Mouse (Mus musculus) 416B (cell line): ENCODE data around the gene Nrg3.

Source experiments
- DNase-seq: peaks from one replicate; pipeline ENCODE4 v3.0.0; 2011; ENCODE audit warnings: low read depth

Gene Nrg3

DNA sequence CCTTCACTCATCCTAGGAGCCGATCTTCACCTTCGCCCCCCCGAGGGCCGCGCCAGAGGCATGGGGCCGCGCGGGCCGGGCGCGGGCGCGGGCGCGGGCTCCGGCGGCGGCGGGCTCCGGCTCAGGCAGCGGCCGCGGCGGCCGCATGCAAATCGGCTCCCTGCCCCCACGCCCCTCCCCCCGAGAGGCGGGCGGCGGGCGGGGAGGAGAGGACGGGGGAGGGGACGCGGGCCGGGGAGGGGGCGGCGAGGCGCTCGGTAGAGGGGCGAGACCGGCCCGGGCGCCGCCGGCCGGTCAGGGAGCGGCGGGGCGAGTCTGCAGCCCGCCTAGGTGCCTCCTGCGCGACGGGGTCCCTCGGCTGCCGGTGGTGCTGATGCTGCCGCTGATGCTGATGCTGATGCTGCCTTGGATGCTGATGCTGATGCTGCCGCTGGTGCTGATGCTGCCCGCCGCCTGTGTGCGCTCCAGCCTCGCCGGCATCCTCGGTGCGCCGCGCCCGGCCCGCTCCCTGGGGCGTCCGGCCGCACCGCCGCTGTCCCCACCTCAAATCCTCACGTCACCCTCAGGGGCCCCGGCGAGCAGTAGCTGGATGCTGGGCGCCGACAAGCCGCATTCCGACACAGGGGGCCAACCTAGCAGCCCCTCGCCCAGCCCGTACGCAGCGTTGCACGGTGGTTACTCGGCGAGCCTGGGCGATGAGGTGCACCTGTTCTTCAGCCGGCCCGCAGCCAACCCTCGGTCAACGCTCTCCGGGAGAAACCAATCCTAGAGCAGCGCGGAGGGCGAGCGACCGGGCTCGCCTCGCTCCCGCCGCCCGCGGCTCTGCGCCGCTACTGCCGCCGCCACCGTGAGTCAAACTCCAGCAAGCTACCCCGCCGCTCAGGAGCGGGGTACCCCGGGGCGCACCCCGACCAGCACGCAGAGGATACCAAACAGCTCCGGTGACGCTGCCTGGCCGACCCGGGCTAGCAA, at the start of gene Nrg3:
TSS of gene Nrg3 (minus strand) at position 299 of the 972 bp plus-strand sequence.
- no peak for DNase-seq

DNA sequence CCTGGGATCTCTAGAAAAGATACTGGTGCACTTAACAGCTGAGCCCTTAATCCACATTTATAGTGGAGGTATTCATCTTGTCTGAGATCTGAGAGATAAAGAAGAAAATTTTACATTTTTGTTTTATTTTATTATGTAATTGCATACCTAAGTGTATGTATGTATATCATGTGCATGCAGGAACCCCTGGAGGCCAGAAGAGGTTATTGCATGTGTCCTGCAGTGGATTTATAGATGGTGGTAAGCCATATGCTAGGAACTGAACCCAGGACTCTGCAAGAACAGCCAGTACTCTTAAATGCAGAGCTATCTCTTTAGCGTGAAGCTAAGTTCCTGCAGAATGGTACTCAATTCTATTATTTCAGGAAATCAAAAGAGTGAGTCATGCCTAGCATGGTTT, 36.1 kb upstream of the Nrg3 start:
- no peak for DNase-seq

DNA sequence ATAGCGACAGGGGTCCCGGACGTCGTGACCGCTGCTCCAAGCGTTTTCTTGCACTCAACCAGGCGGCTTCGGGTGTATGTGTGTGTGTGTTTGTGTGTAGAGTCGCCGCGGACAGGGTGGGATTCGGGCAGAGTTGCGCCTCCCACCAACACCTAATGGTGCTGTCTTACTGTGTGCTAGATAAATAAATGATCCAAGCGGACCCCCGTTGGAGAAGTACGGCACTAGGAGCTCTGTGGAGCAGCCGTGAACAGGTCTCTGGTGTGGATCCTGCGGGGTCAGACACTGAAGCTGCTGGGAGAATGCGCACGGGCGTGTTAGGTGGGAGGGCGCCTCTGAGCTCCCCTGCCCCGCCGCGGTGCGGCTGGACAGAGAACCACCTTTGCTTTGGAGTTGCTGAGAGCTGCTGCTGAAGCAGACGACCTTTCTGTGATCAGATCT, 903 bp upstream of the Nrg3 start:
- DNase-seq, result no peak

DNA sequence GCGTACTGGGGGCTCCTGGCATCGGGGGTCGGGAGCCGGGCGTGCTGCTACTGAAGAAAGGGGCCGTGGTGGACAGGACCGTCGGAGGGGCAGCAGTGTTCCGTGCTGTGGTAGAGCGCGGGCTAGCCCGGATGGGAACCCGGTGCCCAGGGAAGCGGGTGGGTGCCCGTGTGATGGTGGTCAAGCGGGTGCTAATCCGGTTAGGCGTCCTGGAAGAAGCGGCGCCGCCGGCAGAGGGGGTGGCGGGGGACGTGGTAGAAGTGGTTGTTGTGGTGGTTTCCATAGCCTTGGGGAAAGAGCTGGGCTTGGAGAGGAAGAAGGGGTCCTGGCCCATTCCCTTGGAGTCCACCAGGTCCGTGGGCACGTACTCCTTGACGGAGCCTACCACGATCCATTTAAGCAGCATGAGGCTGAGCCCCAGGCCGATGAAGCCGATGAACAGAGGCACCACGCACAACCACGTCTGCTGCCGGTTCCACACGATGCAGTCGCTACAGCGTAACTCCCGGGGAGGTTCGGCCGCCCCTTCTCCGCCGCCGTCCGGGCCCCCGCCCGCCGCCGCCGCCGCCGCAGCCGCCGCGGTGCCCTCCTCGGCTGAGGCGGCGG, 639 bp downstream of the Nrg3 start:
- DNase-seq, result no peak

DNA sequence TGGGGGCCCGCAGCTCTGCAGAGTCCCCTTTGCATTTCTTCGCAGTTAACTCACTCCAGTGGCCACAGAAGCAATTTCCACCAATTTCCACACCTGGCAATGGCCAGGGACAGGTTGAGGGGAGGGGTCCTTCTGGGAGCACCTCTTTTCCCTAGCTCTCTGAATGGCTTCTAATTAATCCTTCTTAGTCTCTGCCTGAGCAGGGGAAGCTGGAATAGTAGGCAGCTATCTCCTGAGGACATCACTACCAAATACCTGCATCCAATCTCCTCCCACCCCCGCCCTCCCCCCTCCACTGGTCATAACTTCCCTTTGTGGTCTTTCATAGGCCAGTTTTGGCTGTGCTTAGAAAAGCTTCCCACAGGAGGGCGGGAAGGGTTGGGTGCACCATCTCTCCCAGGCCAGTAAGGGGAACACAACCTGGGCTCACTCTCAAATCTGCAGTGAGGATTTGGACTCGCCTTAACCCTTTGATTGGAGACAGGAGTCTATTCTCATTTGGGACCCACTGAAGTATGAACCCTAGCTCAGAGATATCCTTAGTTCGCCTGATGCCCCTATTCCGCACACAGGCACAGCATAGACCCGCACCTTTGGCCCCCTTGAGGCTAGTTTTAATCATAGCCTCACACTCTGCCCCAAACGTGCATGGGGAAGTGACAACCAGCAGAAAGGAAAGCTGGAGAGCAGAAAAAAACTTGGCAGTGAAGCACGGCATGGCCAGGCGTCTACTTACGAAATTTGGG, 1.5 kb downstream of the Nrg3 start:
- DNase-seq, result no peak

DNA sequence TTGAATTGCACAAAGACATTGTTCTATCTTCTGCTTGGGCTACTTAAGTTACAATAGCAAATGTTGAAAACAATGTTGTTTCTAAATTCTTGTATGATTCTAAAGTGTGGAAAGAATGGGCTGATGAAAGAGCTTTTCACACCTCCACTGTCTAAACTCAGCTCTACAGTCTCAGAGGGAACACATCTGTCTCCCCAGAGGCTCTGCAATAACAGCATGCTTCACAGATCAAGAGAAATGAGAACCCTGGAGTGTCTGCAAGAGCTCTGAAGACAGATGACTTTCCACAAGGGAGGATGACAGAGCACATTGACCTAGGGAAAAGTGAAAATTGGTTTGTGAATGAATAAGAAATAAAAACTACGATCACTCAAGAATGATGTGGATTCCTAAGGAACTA, 27.4 kb downstream of the Nrg3 start:
- DNase-seq, result no peak

DNA sequence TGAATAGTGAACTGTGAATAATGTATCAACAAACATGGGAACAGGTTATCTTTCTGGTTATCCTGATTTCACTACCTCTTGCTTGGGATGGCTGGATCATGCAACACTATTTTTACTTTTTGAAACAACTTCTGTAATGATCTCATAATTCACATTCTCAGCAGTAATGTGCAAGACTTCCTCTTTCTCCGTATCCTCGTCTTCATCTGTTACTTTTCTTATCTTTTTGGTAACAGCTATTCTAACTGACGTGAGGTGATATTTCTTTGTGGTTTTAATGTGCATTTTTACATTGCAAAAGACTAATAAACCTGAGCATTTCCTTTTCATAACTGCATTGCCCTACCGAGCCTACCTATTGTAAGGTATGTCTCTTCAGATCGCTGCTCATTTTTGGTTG, 44.4 kb downstream of the Nrg3 start:
- DNase-seq, result no peak

DNA sequence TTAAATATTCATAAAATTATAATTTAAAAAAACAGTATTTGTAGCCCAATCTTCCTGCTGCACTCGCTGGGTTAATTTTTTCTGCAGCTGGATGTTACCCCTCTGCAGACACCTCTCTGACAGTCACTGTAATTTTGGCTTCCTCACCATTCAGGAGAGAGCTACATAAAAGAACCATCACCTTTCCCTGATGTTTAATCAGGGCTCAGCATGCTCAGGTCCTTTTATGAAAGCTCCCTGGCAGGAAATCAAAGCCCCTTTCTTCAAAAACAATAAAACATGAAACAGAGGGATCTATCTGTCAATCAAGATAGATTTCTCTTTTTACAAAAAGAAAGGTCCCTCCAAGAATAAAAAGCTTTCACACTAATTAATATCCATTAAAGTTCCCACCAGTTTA, 51.0 kb downstream of the Nrg3 start:
- DNase-seq, result no peak

DNA sequence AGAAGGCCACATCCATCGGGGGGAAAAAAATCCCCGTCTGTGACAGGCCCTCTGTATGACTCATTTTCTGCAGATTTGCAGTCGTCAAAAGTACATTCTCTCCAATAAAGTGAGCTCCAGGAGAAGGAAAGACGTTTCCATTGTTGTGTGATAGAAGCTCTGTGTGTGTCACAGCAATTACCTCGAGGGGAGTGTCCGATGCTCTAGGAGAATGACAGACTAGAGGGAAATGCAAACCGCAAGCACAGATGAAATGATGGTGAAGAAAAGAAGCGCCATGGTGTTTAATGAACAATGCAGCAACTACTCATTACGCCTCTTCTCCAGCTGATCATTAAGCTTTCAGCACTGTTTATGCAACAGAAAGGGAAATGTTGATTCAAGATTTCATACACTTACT, 59.6 kb downstream of the Nrg3 start:
- DNase-seq, result no peak

DNA sequence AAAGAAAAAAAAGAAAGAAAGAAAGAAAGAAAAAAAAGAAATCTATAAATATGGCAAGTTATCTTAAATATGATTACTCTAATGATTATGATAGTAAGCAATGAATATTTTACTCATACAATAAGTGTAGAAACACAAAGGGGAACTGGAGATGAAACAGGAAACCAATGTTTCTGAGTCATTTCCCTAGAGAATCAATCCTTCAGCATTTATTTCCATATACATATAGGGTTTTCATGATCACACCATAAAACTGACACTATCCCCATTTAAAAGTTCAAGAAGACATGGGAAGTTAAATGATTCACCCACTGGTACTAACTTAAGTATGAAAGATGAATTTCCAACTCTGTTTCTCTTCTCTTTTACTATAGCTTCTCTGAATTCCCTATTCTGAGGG, 86.0 kb downstream of the Nrg3 start:
- DNase-seq, result peak; percentile 28

DNA sequence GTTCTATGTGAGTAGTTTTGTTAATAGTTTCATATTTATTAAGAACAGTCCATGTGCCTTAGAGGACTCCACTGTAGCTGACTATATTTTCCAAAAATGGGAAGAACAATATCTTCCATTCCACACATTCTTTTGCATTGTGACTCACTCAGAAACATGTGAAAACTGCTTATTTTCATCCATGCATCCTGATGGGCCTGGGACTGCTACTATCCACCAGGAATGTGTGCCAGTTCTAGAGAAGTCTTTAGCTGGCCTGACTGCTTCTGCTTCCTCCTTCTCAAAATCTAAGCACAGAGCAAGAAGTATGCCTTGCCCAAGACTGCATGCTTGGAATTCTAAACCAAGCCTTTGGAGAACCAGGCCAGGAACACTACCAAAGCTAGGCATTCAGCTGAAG, 91.6 kb downstream of the Nrg3 start:
- DNase-seq, result no peak

DNA sequence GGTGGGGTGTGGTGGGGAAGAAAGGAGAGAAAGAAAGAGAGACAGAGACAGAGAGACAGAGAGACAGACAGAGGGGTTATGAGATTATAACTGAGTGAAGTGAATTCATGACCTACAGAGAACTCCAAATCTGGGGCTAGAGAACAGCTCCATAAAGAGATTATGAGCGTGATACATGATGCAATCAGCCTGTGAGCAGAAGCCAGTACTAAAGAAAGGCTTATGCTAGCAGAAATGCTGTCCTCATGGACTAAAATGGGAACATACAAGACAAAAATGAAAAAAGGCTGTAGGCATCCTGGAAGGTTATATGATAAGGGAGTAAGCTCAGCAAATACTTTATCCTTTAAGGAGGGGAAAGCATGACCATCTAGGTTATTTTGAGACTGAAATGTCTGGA, 99.7 kb downstream of the Nrg3 start:
- DNase-seq, result no peak

DNA sequence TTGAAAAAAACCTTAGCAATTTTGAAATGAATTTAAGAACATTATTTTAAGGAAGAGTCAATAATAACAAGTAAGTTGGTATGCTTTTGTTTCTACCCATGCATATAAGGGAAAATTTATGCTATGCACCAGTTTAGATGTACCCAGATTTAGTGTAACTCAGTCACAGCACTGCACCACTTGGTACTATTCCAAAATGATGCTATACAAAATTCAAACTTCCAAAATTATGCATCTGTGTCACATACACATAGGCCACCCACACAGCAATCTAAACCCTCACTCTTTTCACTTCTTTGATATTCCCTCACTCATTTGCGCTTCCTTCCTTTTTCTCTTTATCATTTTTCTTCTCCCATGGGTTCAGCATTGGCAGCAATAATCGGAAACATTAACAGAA, 116.6 kb downstream of the Nrg3 start:
- DNase-seq, result no peak

DNA sequence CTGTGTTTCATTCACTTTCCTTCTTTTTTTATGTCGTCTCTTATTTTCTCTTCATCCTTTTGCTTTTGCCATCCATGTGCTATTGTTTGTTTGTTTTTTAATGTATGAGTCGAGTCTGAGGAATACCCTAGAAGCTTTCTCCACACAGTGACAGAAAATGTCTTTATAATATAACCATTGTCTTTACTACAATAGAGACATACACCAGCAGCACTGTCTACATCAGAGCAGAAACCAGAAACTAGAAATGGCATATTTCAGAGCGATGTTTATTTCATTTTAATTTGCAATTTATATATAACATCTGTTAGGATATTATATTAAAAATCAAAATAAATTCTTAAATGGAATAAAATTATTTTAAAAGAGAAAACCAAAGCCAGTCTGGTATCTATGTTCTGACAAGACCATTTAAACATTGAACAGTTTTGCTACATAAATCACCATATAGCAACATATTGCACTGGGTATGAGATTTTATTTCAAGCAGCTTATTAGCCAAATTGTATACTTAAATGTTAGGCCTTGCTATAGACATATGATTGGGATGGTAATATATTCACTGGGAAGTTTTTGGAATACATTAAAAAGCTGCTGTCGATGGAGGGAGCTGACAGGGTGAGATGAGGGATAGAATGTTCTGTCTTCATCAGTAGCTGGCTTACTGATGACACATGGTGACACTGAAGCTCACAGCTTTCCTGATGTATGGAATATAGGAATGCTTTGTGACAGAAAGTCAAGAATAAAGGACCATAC, 120.7 kb downstream of the Nrg3 start:
- DNase-seq, result no peak

DNA sequence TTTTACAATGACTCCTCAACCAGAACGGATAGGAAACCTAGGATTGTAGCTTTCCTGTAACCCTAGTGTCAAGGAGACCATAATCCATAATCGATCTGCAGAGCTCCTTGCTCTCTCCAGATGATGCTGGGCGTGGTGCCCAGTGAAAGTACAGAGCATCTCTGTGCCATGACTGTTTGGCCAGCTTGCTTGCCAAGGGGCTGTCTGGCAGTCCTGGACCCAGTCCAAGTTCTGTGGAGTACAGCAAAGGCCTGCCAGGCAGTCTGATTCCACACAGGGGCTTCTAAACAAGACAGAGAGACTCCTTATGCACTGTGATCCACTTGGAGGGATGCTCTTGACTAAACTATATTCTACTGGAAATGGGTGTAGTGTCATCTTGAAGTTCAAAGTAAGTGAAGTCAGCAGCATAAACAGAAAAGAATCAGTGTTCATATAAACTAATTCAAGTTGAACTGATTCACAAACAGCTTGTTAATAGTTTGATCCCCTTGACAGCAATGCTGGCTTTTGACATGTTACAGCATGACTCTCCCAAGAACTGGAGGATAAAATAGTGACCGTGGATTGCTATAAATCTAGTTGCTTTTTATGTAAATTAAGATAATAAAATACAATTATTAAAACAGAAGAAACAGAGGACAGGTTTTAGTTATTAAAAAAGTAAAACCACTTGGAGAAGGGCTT, 155.3 kb downstream of the Nrg3 start:
- DNase-seq, result no peak

DNA sequence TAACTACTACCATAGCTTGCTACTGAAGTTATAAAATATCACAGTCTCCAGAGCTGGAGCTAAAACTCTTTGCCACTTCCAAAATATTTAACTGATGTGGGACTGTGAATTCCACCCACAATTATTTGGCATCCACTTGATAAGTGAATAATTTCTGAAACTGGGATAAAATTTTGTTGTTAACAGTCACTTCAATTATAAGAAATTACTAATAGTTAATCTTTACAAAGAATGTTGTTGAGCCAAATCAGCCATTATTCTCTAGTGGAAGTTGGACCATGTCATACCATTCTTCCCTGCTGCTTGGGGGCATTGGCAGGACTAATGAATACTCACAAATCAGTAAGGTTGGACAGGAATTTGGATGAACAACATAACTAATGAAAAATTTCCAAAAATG, 158.8 kb downstream of the Nrg3 start:
- no peak for DNase-seq

DNA sequence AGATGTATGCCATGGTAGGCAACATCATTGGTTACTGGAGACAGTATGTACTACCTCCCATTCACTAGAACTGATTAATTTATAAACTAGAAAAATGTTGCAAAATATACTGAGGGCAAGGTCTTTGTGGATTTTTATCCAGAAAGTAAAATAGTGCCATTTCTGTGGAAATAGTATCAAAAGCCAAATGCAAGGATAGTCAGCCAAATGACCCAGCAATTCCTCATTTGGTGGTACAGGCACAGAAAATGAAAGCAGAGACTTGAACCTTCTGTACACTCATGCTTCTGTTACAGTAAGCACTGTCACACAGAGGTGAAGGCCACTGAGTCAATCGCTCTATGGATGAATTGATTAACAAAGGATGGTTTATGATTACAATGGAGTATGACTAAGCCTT, 207.8 kb downstream of the Nrg3 start:
- DNase-seq, result no peak

DNA sequence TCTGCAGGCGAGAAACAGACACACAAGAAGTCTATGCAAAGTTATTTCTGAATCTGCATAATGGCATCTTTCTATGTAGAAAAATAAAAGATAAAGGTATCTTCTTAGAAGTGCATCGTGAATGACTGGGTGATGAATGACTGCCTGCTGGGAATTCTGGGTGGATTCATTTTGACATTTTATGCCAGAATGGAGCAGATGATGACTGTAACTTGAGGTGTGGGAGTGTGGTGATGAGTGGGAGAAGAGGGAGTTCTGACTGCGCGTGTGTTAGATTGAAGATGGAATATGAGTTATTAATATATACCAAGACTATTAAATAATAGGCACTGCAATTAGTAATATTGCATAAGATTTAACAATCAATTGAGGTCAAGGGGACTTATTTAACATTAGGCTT, 208.5 kb downstream of the Nrg3 start:
- no peak for DNase-seq

DNA sequence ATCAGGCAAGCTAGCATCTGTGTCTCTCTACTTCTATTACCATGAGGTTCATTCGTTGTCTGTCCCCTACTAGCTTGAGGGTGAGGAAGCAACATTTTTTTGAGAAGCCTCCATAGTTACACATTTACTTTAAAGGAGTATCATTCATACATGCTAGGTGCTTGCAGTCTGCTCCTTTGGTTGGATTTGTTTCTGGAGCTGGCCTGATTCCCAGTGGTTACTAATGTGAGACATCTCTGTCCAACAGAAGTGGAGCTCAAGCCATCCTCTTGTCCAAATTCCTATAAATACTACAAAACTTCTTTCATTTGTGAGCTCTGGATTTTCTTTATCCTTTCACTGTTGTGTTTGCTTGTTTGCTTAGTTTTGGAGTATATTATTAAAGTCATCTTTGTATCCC, 211.9 kb downstream of the Nrg3 start:
- no peak for DNase-seq

DNA sequence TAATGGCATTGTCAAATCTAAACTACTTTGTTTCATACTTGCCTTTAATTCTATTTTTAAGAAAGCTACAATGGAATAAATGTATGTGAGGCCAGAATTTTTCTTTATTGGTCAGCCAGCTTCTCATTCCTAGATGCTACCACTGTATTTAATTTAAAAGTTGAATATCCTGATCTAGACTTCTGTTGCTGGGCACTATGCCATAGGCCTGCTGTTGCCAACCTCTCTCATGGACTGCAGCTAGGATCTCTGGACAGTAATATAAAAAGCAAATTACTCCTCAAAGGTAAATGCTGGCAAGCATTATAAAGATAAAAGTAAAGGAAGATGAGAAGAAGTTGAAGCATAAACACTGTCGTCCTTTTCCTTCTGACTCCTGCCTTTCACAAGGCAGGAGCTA, 217.5 kb downstream of the Nrg3 start:
- no peak for DNase-seq

DNA sequence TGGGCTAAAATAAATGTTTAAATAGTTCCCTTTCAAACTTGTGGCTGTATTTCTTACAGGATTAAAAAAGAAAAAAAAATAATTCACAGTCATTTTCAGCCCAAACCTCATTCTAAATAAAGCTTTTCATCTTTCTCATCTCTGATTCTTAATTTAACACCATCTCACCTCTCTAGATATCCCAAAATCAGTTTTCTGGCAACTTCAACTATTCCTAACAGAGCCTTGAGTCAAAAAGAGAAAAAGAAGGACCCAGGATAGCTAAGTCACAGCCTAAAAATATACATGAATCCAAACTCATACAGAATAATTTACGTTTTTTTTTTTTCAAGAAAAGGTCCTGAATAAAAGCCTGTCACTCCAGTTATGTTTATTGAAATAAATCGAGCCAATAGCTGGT, 232.6 kb downstream of the Nrg3 start:
- DNase-seq, result no peak

DNA sequence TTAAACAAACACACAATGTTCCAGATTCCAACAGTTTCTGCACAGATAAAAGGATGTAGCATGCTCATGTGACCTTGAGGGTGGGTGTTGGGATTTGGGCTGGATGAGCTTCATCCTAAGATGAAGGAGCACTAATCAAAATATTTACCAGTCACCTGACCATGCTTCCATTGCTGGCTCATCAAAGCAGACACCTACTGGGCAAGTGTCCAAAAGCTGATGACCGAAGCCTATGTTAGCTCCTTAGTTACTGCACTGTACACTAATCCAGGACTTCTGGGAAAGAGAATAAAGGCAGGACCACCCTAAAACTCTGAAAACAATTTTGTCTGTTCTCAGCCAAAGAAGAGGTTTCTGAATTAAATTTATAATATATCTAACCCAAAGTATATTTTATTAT, 261.4 kb downstream of the Nrg3 start:
- no peak for DNase-seq
